Mouse (Mus musculus): ENCODE data around the gene Ttc39a.
A peak's percentile ranks its signal among the peaks of the same experiment; 100 is the strongest.

- TF ChIP-seq CTCF (IDR thresholded peaks at IDR 0.05; ENCODE audit: control insufficient read depth, insufficient read depth, insufficient replicate concordance, low read depth, low read length) (peak; percentile 81), POLR2A (IDR thresholded peaks at IDR 0.05; ENCODE audit: control insufficient read depth, low read depth, low read length) (no peak)
These were observed 31.8 kb downstream of the Ttc39a start for GRCm38 (mm10) chr4:109437913-109438878.

Data from testis, adult 2 months (tissue).